Comparison of ENCODE assay signal across 21 mouse cellular contexts in genomic region chr1:181416841-181417240, GRCm38 (mm10).
DNase-seq lines count a peak whose midpoint lies in the region; ATAC-seq and TF ChIP-seq lines count a peak whose summit lies in the region.
"Had no signal": no experiment of that assay in that cellular context is flagged by ENCODE, and none has a peak within 500 bp of the region (broad histone marks: within the 10 kb centered on the region; RNA-seq: fewer than 3 reads in every experiment).

No protein-coding gene starts in this region.

- TF ChIP-seq CTCF in midbrain, postnatal 0 days (IDR thresholded peaks at IDR 0.05) = no peak
- TF ChIP-seq CTCF in olfactory bulb, adult 2 months (IDR thresholded peaks at IDR 0.05; ENCODE audit: insufficient read depth, low read depth, low read length) = no peak

- H3K4me1 ChIP-seq in heart, embryonic 13.5 days = peaks cover 46% of the 10 kb centered on the region
- 0 out of 2 replicates have a peak, but pooled peaks cover 9% of the 10 kb centered on the region for H3K4me1 ChIP-seq in midbrain, embryonic 14.5 days (ENCODE audit: control insufficient read depth, insufficient read depth, low read length)
- peaks cover 11% of the 10 kb centered on the region; the same call in 1 of the 2 replicates for H3K4me1 ChIP-seq in midbrain, postnatal 0 days (ENCODE audit: insufficient read depth, low read length)
- H3K4me1 ChIP-seq in olfactory bulb, adult 2 months (ENCODE audit: control insufficient read depth, insufficient read depth, low read length) = peaks cover 44% of the 10 kb centered on the region

- DNase-seq in heart, postnatal 4 days = no peak
- DNase-seq in midbrain, embryonic 14.5 days = peak; percentile 33
- no peak for DNase-seq in midbrain, postnatal 0 days (ENCODE audit: low spot score)
- DNase-seq in NIH3T3 (ENCODE audit: low read depth) = peak; percentile 70
- DNase-seq in spleen, postnatal 10 days (ENCODE audit: low spot score in 2 of 2) = no peak
- DNase-seq: adrenal gland, adult 2 months; adrenal gland, postnatal 36 days; cerebellum, adult 11-12 months; cerebellum, adult 9-10 months; cerebellum, postnatal 25 days; forebrain, postnatal 0 days; gastrocnemius, postnatal 14 days; kidney, adult 18-20 months had no signal

- no peak for TF ChIP-seq POLR2A in olfactory bulb, adult 2 months (IDR thresholded peaks at IDR 0.05; ENCODE audit: insufficient read depth, low read depth, low read length)

- no peak overlapping the region for H3K4me2 ChIP-seq in heart, embryonic 13.5 days
- no peak overlapping the region for H3K4me2 ChIP-seq in midbrain, embryonic 14.5 days (ENCODE audit: low read length)
- H3K4me2 ChIP-seq in midbrain, postnatal 0 days (ENCODE audit: low read depth, low read length, poor library complexity, severe bottlenecking) = no peak overlapping the region
- H3K4me2 ChIP-seq: forebrain, embryonic 13.5 days; hindbrain, embryonic 14.5 days; intestine, embryonic 15.5 days had no signal

- 56% methylated on average over 9 of the region's 9 CpGs for WGBS in heart, embryonic 13.5 days
- 68% methylated on average over 9 of the region's 9 CpGs for WGBS in midbrain, embryonic 14.5 days
- 72% methylated on average over 9 of the region's 9 CpGs for WGBS in midbrain, postnatal 0 days
- 50% methylated on average over 9 of the region's 9 CpGs for WGBS in olfactory bulb, adult 2 months

- no peak for ATAC-seq in heart, embryonic 13.5 days (ENCODE audit: extremely low read depth, insufficient number of reproducible peaks, low FRiP score, low TSS enrichment)
- no peak for ATAC-seq in midbrain, embryonic 14.5 days (ENCODE audit: low FRiP score, low TSS enrichment)
- ATAC-seq in midbrain, postnatal 0 days (ENCODE audit: low FRiP score) = no peak
- ATAC-seq: activated CD4-positive, CD25-positive, alpha-beta regulatory T cell, adult 4 months; forebrain, embryonic 13.5 days; forebrain, postnatal 0 days; intestine, embryonic 15.5 days; Patski had no signal

- no peaks in the 10 kb centered on the region for H3K9me3 ChIP-seq in heart, embryonic 13.5 days
- H3K9me3 ChIP-seq in midbrain, embryonic 14.5 days (ENCODE audit: control insufficient read depth, low read length) = no peaks in the 10 kb centered on the region
- no peaks in the 10 kb centered on the region for H3K9me3 ChIP-seq in midbrain, postnatal 0 days (ENCODE audit: low read length)
- H3K9me3 ChIP-seq: embryonic facial prominence, embryonic 10.5 days; forebrain, embryonic 13.5 days; intestine, embryonic 15.5 days had no signal

- H3K27ac ChIP-seq in heart, embryonic 13.5 days (replicated peaks) = peak overlapping the region; percentile 44
- H3K27ac ChIP-seq in midbrain, embryonic 14.5 days (replicated peaks; ENCODE audit: low read depth, low read length) = no peak overlapping the region
- no peak overlapping the region for H3K27ac ChIP-seq in midbrain, postnatal 0 days (ENCODE audit: low read depth, low read length)
- peak overlapping the region; percentile 81 for H3K27ac ChIP-seq in olfactory bulb, adult 2 months (ENCODE audit: insufficient read depth, low read depth, low read length)
- H3K27ac ChIP-seq: embryonic facial prominence, embryonic 10.5 days; forebrain, embryonic 13.5 days; hindbrain, embryonic 14.5 days; intestine, embryonic 15.5 days had no signal

- H3K36me3 ChIP-seq in heart, embryonic 13.5 days = no peaks in the 10 kb centered on the region
- H3K36me3 ChIP-seq in midbrain, embryonic 14.5 days (ENCODE audit: control insufficient read depth, insufficient read depth, low read length) = no peaks in the 10 kb centered on the region
- H3K36me3 ChIP-seq in midbrain, postnatal 0 days (ENCODE audit: insufficient read depth, low read length) = no peaks in the 10 kb centered on the region
- H3K36me3 ChIP-seq: embryonic facial prominence, embryonic 10.5 days; intestine, embryonic 15.5 days had no signal

- H3K4me3 ChIP-seq in heart, embryonic 13.5 days = no peak overlapping the region
- no peak overlapping the region for H3K4me3 ChIP-seq in midbrain, embryonic 14.5 days (replicated peaks; ENCODE audit: low read depth, low read length)
- no peak overlapping the region for H3K4me3 ChIP-seq in midbrain, postnatal 0 days (ENCODE audit: low read depth, low read length)
- H3K4me3 ChIP-seq in olfactory bulb, adult 2 months (ENCODE audit: insufficient read depth, low read depth, low read length) = no peak overlapping the region
- H3K4me3 ChIP-seq: embryonic facial prominence, embryonic 10.5 days; forebrain, embryonic 13.5 days; intestine, embryonic 15.5 days had no signal

- H3K9ac ChIP-seq in heart, embryonic 13.5 days = no peak overlapping the region
- no peak overlapping the region for H3K9ac ChIP-seq in midbrain, embryonic 14.5 days (replicated peaks; ENCODE audit: low read length)
- H3K9ac ChIP-seq in midbrain, postnatal 0 days (replicated peaks; ENCODE audit: low read length, poor library complexity, severe bottlenecking) = no peak overlapping the region
- H3K9ac ChIP-seq: forebrain, embryonic 13.5 days; forebrain, postnatal 0 days; hindbrain, embryonic 14.5 days; intestine, embryonic 15.5 days had no signal

- H3K27me3 ChIP-seq in heart, embryonic 13.5 days (replicated peaks) = no peaks in the 10 kb centered on the region
- H3K27me3 ChIP-seq in midbrain, embryonic 14.5 days (ENCODE audit: control insufficient read depth, insufficient read depth, low read length) = no peaks in the 10 kb centered on the region
- H3K27me3 ChIP-seq in midbrain, postnatal 0 days (ENCODE audit: insufficient read depth, low read length) = no peaks in the 10 kb centered on the region
- H3K27me3 ChIP-seq: forebrain, embryonic 13.5 days; intestine, embryonic 15.5 days; Patski had no signal

Comparison
In these comparisons a context has a peak if more than half of its experiments do, and no peak if none do; other contexts are left out.
1. DNase-seq: peak in midbrain, embryonic 14.5 days (single experiment) and NIH3T3 (single experiment); none in heart, postnatal 4 days (single experiment), midbrain, postnatal 0 days (single experiment) and spleen, postnatal 10 days (0 of 2).
2. H3K27ac ChIP-seq: peak in heart, embryonic 13.5 days (single experiment) and olfactory bulb, adult 2 months (single experiment); none in midbrain, embryonic 14.5 days (single experiment) and midbrain, postnatal 0 days (single experiment).